Mouse (Mus musculus) lung, postnatal 0 days (tissue): ENCODE measurements around the gene Abhd2.

Experiments
- CTCF ChIP-seq: IDR thresholded peaks from 2 replicates; pipeline ENCODE4 v1.5.1; 2016; ENCODE audit warnings: antibody characterized with exemption, mild to moderate bottlenecking
- EP300 ChIP-seq: IDR thresholded peaks from 2 replicates; pipeline ENCODE4 v1.6.1; 2016; ENCODE audit warnings: antibody characterized with exemption, mild to moderate bottlenecking, control low read depth

DNA sequence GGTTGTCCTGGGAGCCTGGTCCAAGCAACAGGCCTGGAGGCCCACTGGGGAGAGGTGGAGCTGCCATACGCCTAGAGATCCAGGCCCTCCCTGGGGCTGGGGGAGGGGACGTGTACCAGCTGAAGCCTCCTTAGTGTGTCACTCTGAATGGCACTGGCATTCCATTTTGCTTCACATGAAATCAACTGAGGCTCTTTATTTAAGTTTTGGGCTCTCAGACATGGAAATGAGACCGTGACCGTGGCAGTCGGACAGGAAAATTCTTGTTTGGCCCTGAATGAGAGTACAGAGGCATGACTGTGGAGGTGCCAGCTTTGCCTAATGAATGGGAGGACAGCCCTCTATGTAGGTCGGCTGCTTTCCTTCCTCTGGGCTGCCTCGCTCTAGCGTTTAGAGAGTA lies 89.2 kb downstream of the Abhd2 start:
- TF ChIP-seq CTCF (no peak), EP300 (no peak)
